Mouse (Mus musculus): ENCODE measurements at regions not wholly inside any gene's neighbourhood (a gene's known extent, or its start where the extent isn't known, plus 50 kb on each side); places are given as distances from the start of the nearest gene placed in this dataset.

DNA sequence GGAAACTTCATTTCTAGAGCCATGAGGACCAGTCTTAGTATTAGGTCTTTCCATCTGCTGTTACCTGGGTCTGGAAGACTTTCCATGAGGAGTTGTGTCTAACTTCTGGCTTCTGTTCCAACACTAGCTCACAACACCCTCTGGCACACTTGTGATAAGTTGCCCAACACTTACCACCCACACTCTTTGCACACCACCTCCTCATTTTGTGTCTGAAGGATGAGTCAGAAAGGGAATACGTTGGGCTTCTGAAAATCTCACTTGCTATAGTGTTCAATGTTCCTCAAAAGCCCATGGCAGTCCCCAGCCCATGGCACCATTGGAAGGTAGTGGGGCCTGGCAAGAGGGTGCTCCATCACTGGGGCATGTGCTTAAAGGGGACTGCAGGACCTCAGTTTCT, 161.5 kb downstream of the Cartpt start:
- no peak for TF ChIP-seq POLR2A (IDR thresholded peaks at IDR 0.05; ENCODE audit: insufficient read depth, low read depth, low read length)
- no peak for TF ChIP-seq CTCF (IDR thresholded peaks at IDR 0.05; ENCODE audit: insufficient read depth, low read depth, low read length)

Data from olfactory bulb, adult 2 months (tissue).